Mouse (Mus musculus) midbrain, embryonic 14.5 days (tissue): Measurements from ENCODE around the gene Dpf1. TPM values are rescaled to one million over a fixed set of nuclear protein-coding genes. Genes with fewer than 3 reads are reported as not detected.

Source experiments
- ATAC-seq: fragments of 200-750 bp; cut with Nextera tagmentation; 2 replicates; pipeline ENCODE4 v1.8.0; 2017; ENCODE audit warnings: moderate number of reproducible peaks, moderate library complexity; ENCODE audit not compliant: low FRiP score, low TSS enrichment
- DNase-seq: peaks from one replicate; pipeline ENCODE4 v3.0.0-alpha.2; 2015
- H3K27ac ChIP-seq: fragments of 300-500 bp; sonication (generic); replicated peaks from 2 replicates; pipeline ENCODE4 v1.5.1; 2014; ENCODE audit warnings: mild to moderate bottlenecking, low read depth, low read length, moderate library complexity
- H3K27me3 ChIP-seq: fragments of 300-500 bp; sonication (generic); 2 replicates; pipeline ENCODE4 v1.6.1; 2014; ENCODE audit warnings: low read length, control low read depth, mixed read lengths; ENCODE audit not compliant: control insufficient read depth, insufficient read depth
- H3K36me3 ChIP-seq: fragments of 300-500 bp; sonication (generic); 2 replicates; pipeline ENCODE4 v1.6.1; 2014; ENCODE audit warnings: low read length, control low read depth; ENCODE audit not compliant: control insufficient read depth, insufficient read depth
- H3K4me1 ChIP-seq: fragments of 300-500 bp; sonication (generic); 2 replicates; pipeline ENCODE4 v1.6.1; 2014; ENCODE audit warnings: mild to moderate bottlenecking, antibody characterized with exemption, low read length, control low read depth; ENCODE audit not compliant: control insufficient read depth, insufficient read depth
- H3K4me2 ChIP-seq: fragments of 300-500 bp; sonication (generic); 2 replicates; pipeline ENCODE4 v1.6.1; 2014; ENCODE audit warnings: mild to moderate bottlenecking, low read length, moderate library complexity
- H3K4me3 ChIP-seq: fragments of 300-500 bp; sonication (generic); replicated peaks from 2 replicates; pipeline ENCODE4 v1.5.1; 2014; ENCODE audit warnings: low read depth, low read length
- H3K9ac ChIP-seq: fragments of 300-500 bp; sonication (generic); replicated peaks from 2 replicates; pipeline ENCODE4 v1.6.1; 2014; ENCODE audit warnings: mild to moderate bottlenecking, low read length, moderate library complexity
- H3K9me3 ChIP-seq: fragments of 300-500 bp; sonication (generic); 2 replicates; pipeline ENCODE4 v1.6.1; 2016; ENCODE audit warnings: low read length, control low read depth, mixed read lengths; ENCODE audit not compliant: control insufficient read depth
- WGBS: fragments of 180-500 bp; shearing (Covaris S2); extraction: QIAGEN DNeasy Blood & Tissue Kit; methylation state at CpG from one replicate; pipeline ENCODE4 v1.1.7; 2014; 5-methylcytosine and 5-hydroxymethylcytosine counted together
- polyA plus RNA-seq: library from polyadenylated mRNA; unstranded; fragments of >200 nt; fragmentation: Nextera tagmentation; extraction: Ambion mirVana; gene quantifications from 2 replicates; pipeline ENCODE4 v1.2.1, GENCODE M21; 2014

Dpf1 gene
- polyA plus RNA-seq, 1 experiment from 2014 or later: 203 TPM

- Histone ChIP-seq H3K27me3 (no peaks in the 10 kb centered on the region), H3K36me3 (0 out of 2 replicates have a peak, but pooled peaks cover 9% of the 10 kb centered on the region), H3K9ac (no peak overlapping the region), H3K27ac (no peak overlapping the region), H3K9me3 (no peaks in the 10 kb centered on the region), H3K4me2 (no peak overlapping the region), H3K4me3 (no peak overlapping the region), H3K4me1 (0 out of 2 replicates have a peak, but pooled peaks cover 3% of the 10 kb centered on the region)
- WGBS: 88% methylated on average over 9 of the region's 9 CpGs
- DNase-seq: no peak
- ATAC-seq: no peak
Measured at GRCm38 (mm10) chr7:29338351-29338919, 34.7 kb downstream of the Dpf1 start.

GRCm38 (mm10) chr7:29338984-29339679 lies 35.4 kb downstream of the Dpf1 start:
- 83% methylated on average over 14 of the region's 14 CpGs for WGBS
- no peak for DNase-seq

GRCm38 (mm10) chr7:29340247-29340646 lies 36.5 kb downstream of the Dpf1 start:
- H3K9me3 ChIP-seq: no peaks in the 10 kb centered on the region
- no peak overlapping the region for H3K27ac ChIP-seq
- ATAC-seq: no peak
- H3K9ac ChIP-seq: no peak overlapping the region
- 94% methylated on average over 9 of the region's 9 CpGs for whole genome bisulfite sequencing
- DNase-seq: no peak
- no peak overlapping the region for H3K4me2 ChIP-seq
- 0 out of 2 replicates have a peak, but pooled peaks cover 9% of the 10 kb centered on the region for H3K36me3 ChIP-seq
- 0 out of 2 replicates have a peak, but pooled peaks cover 3% of the 10 kb centered on the region for H3K4me1 ChIP-seq
- no peaks in the 10 kb centered on the region for H3K27me3 ChIP-seq
- H3K4me3 ChIP-seq: no peak overlapping the region

More at GRCm38 (mm10) chr7:29338984-29339679, 35.4 kb downstream of the Dpf1 start:
- Histone ChIP-seq H3K9me3 (no peaks in the 10 kb centered on the region), H3K36me3 (0 out of 2 replicates have a peak, but pooled peaks cover 9% of the 10 kb centered on the region), H3K27me3 (no peaks in the 10 kb centered on the region), H3K4me1 (0 out of 2 replicates have a peak, but pooled peaks cover 3% of the 10 kb centered on the region), H3K9ac (no peak overlapping the region), H3K4me3 (no peak overlapping the region), H3K4me2 (no peak overlapping the region), H3K27ac (no peak overlapping the region)
- no peak for ATAC-seq

GRCm38 (mm10) chr7:29340838-29341237 lies 37.1 kb downstream of the Dpf1 start:
- Histone ChIP-seq H3K4me2 (no peak overlapping the region), H3K4me1 (0 out of 2 replicates have a peak, but pooled peaks cover 3% of the 10 kb centered on the region), H3K9me3 (no peaks in the 10 kb centered on the region), H3K4me3 (no peak overlapping the region), H3K9ac (no peak overlapping the region), H3K27me3 (no peaks in the 10 kb centered on the region), H3K27ac (no peak overlapping the region), H3K36me3 (peaks cover 8% of the 10 kb centered on the region; the same call in 1 of the 2 replicates)
- ATAC-seq (no peak), DNase-seq (no peak)
- WGBS: 90% methylated on average over 8 of the region's 8 CpGs

GRCm38 (mm10) chr7:29341722-29342121 lies 38.0 kb downstream of the Dpf1 start:
- Histone ChIP-seq H3K27ac (no peak overlapping the region), H3K4me3 (no peak overlapping the region), H3K9ac (no peak overlapping the region), H3K4me2 (no peak overlapping the region), H3K9me3 (no peaks in the 10 kb centered on the region), H3K4me1 (0 out of 2 replicates have a peak, but pooled peaks cover 3% of the 10 kb centered on the region), H3K27me3 (no peaks in the 10 kb centered on the region), H3K36me3 (peaks cover 9% of the 10 kb centered on the region; the same call in 1 of the 2 replicates)
- DNase-seq (no peak), ATAC-seq (no peak)
- WGBS: 58% methylated on average over 12 of the region's 12 CpGs

GRCm38 (mm10) chr7:29342489-29343092 lies 38.8 kb downstream of the Dpf1 start:
- no peak for DNase-seq
- WGBS: 40% methylated on average over 8 of the region's 8 CpGs
- Histone ChIP-seq H3K4me1 (0 out of 2 replicates have a peak, but pooled peaks cover 3% of the 10 kb centered on the region), H3K9me3 (no peaks in the 10 kb centered on the region), H3K27me3 (no peaks in the 10 kb centered on the region), H3K9ac (no peak overlapping the region), H3K36me3 (peaks cover 11% of the 10 kb centered on the region; the same call in 1 of the 2 replicates), H3K4me3 (no peak overlapping the region), H3K4me2 (no peak overlapping the region), H3K27ac (peak overlapping the region; percentile 52)
- no peak for ATAC-seq

- no peak for ATAC-seq
- H3K27me3 ChIP-seq: no peaks in the 10 kb centered on the region
- H3K9me3 ChIP-seq: no peaks in the 10 kb centered on the region
- H3K4me2 ChIP-seq: no peak overlapping the region
- no peak overlapping the region for H3K27ac ChIP-seq
- H3K9ac ChIP-seq: no peak overlapping the region
- DNase-seq: no peak
- H3K4me3 ChIP-seq: no peak overlapping the region
- 91% methylated on average over 7 of the region's 7 CpGs for WGBS
- 0 out of 2 replicates have a peak, but pooled peaks cover 3% of the 10 kb centered on the region for H3K4me1 ChIP-seq
- H3K36me3 ChIP-seq: peaks cover 18% of the 10 kb centered on the region
Measured at GRCm38 (mm10) chr7:29343746-29344145, 40.0 kb downstream of the Dpf1 start.

- H3K9me3 ChIP-seq: no peaks in the 10 kb centered on the region
- no peak for DNase-seq
- H3K27me3 ChIP-seq: no peaks in the 10 kb centered on the region
- no peak overlapping the region for H3K27ac ChIP-seq
- peaks cover 31% of the 10 kb centered on the region for H3K36me3 ChIP-seq
- H3K9ac ChIP-seq: no peak overlapping the region
- 0 out of 2 replicates have a peak, but pooled peaks cover 3% of the 10 kb centered on the region for H3K4me1 ChIP-seq
- no peak overlapping the region for H3K4me3 ChIP-seq
- no peak for ATAC-seq
- no peak overlapping the region for H3K4me2 ChIP-seq
- WGBS: 64% methylated on average over 4 of the region's 4 CpGs
Measured at GRCm38 (mm10) chr7:29345534-29345933, 41.8 kb downstream of the Dpf1 start.
